Mouse (Mus musculus): ENCODE results near the gene Olfr767.
"Not testable (repeated sequence)": the region's sequence is repeated elsewhere in the genome, so short reads cannot be mapped to it uniquely, and the experiment has no call there.

The Olfr767 gene

DNA sequence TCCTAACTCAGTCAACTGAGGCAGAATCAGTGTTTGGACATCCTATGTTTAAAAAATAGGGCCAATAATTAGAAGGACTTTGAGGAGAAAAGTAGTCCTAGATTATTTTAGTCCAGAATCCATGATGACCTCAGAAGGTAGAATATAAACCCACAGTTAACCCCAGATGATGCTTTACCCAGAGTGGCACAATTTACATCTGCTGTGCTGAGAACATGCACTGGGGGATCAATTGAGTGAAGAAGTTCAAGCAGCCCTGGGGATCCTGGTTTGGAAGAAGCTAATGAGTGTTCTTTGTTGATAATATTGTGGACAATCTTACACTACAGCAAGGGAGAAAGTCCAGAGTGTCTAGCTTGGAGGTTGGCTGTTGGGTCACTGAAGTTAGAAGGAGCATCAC, at the start of gene Olfr767:
Gene Olfr767, minus strand, starts transcription at position 101 of the 400 bp plus-strand sequence.
- DNase-seq (ENCODE audit: low read depth, low spot score) = not testable (repeated sequence)

DNA sequence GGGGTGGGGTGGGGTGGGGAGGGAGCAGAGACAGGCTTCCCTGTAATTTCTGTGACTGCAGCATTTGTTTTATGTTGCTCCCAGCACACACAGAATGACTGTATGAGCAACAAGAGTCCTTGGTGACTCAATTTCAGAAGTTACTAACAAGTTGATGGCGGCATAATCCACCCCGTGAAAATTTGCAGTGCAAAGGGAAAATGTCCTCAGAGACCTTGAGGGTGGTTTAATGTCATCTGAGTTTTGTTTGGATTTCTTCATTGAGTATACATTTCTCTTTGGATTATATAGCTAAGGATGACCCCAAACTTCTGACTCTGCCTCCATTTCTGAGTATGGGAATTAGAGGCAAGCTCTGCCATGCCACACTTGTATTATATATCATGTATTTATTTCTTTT, 35.1 kb upstream of the Olfr767 start, which contains the start of gene Olfr769:
Gene Olfr769, minus strand, starts transcription at position 101 of the 400 bp plus-strand sequence.
- DNase-seq (ENCODE audit: low read depth, low spot score) = peak; percentile 0

DNA sequence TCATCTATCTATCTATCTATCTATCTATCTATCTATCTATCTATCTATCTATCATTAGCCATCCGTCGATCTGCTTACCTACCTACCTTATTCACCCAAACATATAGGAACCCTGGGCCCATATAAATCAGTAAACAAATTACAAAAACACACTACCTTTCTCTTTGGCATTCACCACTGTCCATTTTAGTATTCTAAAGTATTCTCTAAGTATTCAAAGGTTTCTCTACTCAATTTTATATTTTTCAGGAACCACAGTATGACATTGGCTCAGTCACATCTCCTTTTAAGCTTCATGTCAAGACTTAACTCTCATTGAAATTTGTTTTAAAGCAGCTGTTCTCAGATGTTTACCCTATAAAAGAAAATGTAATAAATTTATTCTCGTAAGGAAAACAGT, 32.4 kb upstream of the Olfr767 start:
- no peak for DNase-seq (ENCODE audit: low read depth, low spot score)

DNA sequence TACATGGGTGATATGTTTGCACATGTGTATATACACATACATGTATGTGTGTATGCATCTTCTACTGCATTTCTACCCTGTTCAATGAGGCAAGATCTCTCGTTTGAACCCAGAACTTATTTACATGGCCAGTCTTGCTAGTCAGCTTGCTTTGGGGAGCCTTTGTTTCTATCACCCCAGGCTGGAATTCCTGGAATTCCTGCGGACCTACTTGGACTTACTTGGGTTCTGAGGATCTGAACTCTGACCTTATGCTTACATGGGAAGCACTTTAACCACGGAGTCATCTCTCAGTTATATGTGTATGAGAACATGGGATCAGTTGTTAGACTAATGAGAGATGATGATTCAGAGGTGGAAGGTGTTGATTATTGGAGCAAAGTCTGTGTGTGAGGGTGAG, 18.5 kb upstream of the Olfr767 start:
- no peak for DNase-seq (ENCODE audit: low read depth, low spot score)

DNA sequence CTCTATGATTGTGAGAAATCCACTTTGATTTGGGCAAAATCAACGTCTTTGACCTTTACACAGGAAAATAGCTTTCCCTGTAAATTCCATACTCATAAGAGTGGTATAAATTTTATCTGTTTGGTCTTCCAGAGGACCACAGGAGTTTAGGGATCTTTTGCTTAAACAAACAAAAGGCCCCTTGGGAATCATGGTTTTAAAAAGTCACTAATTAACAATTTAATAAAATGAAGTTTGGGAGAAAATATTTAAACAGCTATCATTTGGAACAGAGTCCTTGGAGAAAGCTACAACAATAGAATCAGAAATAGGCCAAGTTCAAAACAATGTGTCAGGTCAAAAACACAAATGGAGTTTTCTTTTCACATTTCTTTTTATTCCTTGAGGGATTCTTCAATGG, 16.6 kb upstream of the Olfr767 start, which contains the start of gene Olfr768:
Gene Olfr768, minus strand, starts transcription at position 101 of the 400 bp plus-strand sequence.
- no peak for DNase-seq (ENCODE audit: low read depth, low spot score)

DNA sequence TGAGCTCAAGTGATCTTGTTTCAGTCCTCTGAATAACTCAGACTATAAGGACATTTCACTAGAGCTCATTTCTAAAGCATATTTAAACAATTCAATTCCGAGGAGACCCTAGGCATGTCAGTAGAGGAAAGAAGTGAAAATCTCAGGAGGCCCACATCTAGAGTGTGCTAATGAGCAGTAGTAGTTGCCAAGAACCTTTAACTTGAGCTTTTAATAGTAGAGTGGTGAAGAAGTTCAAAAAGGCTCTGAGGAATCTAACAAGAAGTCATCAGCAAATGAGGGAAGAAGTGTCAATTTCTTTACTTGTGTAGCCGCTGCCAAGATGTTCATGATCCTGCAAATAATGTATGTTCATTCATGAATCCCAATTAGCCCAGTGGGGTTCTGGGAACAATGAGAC, 13.8 kb downstream of the Olfr767 start, which contains the start of gene Olfr766-ps1:
Gene Olfr766-ps1, minus strand, starts transcription at position 101 of the 400 bp plus-strand sequence.
- DNase-seq (ENCODE audit: low read depth, low spot score) = no peak

DNA sequence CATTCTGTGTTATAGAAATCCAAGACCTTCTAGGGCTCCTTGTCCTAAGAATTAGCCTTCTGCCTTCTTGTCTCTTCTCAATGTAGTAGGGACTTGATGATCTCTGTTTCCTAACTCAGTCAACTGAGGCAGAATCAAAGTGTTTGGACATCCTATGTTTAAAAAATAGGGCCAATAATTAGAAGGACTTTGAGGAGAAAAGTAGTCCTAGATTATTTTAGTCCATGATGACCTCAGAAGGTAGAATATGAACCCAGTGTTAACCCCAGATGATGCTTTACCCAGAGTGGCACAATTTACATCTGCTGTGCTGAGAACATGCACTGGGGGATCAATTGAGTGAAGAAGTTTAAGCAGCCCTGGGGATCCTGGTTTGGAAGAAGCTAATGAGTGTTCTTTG, 32.8 kb downstream of the Olfr767 start, which contains the start of gene Olfr765:
Gene Olfr765, minus strand, starts transcription at position 101 of the 400 bp plus-strand sequence.
- not testable (repeated sequence) for DNase-seq (ENCODE audit: low read depth, low spot score)

DNA sequence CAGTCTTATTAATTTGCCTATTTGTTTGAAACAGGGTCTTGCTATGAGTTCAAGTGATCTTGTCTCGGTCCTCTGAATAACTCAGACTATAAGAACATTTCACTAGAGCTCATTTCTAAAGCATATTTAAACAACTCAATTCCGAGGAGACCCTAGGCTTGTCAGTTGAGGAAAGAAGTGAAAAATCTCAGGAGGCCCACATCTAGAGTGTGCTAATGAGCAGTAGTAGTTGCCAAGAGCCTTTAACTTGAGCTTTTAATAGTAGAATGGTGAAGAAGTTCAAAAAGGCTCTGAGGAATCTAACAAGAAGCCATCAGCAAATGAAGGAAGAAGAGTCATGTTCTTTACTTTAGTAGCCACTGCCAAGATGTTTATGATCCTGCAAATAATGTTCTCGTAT, 42.9 kb downstream of the Olfr767 start, which contains the start of gene Olfr764-ps1:
Gene Olfr764-ps1, minus strand, starts transcription at position 101 of the 400 bp plus-strand sequence.
- DNase-seq (ENCODE audit: low read depth, low spot score) = no peak

DNA sequence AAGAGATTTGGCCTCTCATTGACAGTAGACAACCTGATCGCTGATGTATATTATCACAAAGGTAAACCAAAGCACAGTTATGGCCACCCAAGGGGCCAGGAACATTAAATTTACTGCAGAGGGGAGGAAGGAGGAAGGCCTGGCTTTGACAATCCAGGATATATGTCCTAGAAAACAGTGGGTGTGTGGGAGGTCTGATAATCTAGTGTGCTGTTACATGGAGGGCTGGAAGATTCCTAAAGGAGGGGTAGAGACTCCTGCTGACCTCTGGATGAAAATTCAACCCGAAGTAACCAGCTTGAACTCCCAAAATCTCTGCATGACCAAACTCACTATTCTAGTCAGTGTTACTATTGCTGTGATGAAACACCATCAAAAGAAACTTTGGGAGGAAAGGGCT, 54.4 kb downstream of the Olfr767 start:
- no peak for DNase-seq (ENCODE audit: low read depth, low spot score)

DNA sequence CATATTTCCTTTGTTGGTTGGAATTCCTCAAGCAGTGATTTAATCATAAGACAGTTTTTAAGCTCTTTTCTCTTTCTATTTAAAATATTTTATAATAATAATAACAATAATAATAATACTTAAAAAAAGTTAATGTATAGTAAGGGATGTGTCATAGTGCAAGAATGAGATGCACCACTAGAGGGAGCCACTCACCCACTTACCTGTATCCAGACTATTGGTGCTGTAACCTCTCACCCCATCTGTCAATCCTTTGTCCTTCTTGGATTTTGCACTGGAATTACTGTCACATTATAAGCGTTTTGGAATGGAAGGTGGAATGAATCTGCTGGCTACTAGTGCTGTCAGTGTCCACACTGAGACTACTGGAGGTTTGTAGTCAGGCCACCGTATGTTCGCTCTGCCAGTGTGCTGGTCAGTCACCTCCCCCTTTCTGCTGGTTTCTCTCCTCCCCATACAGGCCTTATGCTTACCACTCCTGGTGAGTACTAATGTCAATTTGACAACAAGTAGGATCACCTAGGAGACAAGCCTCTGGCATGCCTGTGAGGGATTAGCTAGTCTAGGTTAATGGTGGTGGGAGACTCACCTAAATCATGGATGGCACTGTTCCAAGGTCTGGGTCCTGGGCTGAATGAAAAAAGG, 56.6 kb downstream of the Olfr767 start:
- DNase-seq (ENCODE audit: low read depth, low spot score) = peak; percentile 47
